Mouse (Mus musculus): ENCODE results near the gene Sppl3. TPM values are rescaled to one million over a fixed set of nuclear protein-coding genes. Genes with fewer than 3 reads are reported as not detected.

The Sppl3 gene
- total and polyA plus RNA-seq, 2 experiments = 8.7 to 24.0 TPM

- 4% methylated on average over 1 of the region's 1 CpGs for WGBS
- peak; percentile 99 for DNase-seq (ENCODE audit: extremely low read depth, low read depth, low spot score)
- Histone ChIP-seq H3K27ac (replicated peaks; ENCODE audit: insufficient read depth, low read depth, low read length) (peak overlapping the region; percentile 84), H3K79me2 (ENCODE audit: control insufficient read depth, insufficient read depth, low read length) (peaks cover 39% of the 10 kb centered on the region; the same call in 1 of the 2 replicates), H3K36me3 (ENCODE audit: control insufficient read depth, insufficient read depth, low read length) (no peaks in the 10 kb centered on the region), H3K4me3 (ENCODE audit: insufficient read depth, low read depth, low read length) (no peak overlapping the region), H3K4me1 (ENCODE audit: control insufficient read depth, insufficient read depth, low read length) (peaks cover 28% of the 10 kb centered on the region), H3K9ac (ENCODE audit: low read depth, low read length) (no peak overlapping the region), H3K27me3 (ENCODE audit: control insufficient read depth, insufficient read depth, low read length) (no peaks in the 10 kb centered on the region)
- TF ChIP-seq POLR2A (IDR thresholded peaks at IDR 0.05; ENCODE audit: extremely low read depth, insufficient read depth, low read length) (no peak), CTCF (IDR thresholded peaks at IDR 0.05; ENCODE audit: low read depth, low read length) (no peak)
Measured at GRCm38 (mm10) chr5:115014570-115014969, 3.6 kb downstream of the Sppl3 start.

GRCm38 (mm10) chr5:115015121-115015520 lies 4.2 kb downstream of the Sppl3 start:
- TF ChIP-seq CTCF (IDR thresholded peaks at IDR 0.05; ENCODE audit: low read depth, low read length) (no peak), POLR2A (IDR thresholded peaks at IDR 0.05; ENCODE audit: extremely low read depth, insufficient read depth, low read length) (no peak)
- WGBS = 9% methylated on average over 4 of the region's 4 CpGs
- Histone ChIP-seq H3K4me1 (ENCODE audit: control insufficient read depth, insufficient read depth, low read length) (peaks cover 32% of the 10 kb centered on the region), H3K79me2 (ENCODE audit: control insufficient read depth, insufficient read depth, low read length) (peaks cover 43% of the 10 kb centered on the region; the same call in 1 of the 2 replicates), H3K4me3 (ENCODE audit: insufficient read depth, low read depth, low read length) (no peak overlapping the region), H3K27me3 (ENCODE audit: control insufficient read depth, insufficient read depth, low read length) (no peaks in the 10 kb centered on the region), H3K27ac (replicated peaks; ENCODE audit: insufficient read depth, low read depth, low read length) (peak overlapping the region; percentile 63), H3K9ac (ENCODE audit: low read depth, low read length) (no peak overlapping the region), H3K36me3 (ENCODE audit: control insufficient read depth, insufficient read depth, low read length) (no peaks in the 10 kb centered on the region)
- peak; percentile 56 for DNase-seq (ENCODE audit: extremely low read depth, low read depth, low spot score)

GRCm38 (mm10) chr5:115018270-115018669 lies 7.3 kb downstream of the Sppl3 start:
- Histone ChIP-seq H3K79me2 (ENCODE audit: control insufficient read depth, insufficient read depth, low read length) (peaks cover 42% of the 10 kb centered on the region), H3K27me3 (ENCODE audit: control insufficient read depth, insufficient read depth, low read length) (no peaks in the 10 kb centered on the region), H3K9ac (ENCODE audit: low read depth, low read length) (no peak overlapping the region), H3K27ac (replicated peaks; ENCODE audit: insufficient read depth, low read depth, low read length) (no peak overlapping the region), H3K4me1 (ENCODE audit: control insufficient read depth, insufficient read depth, low read length) (peaks cover 27% of the 10 kb centered on the region), H3K36me3 (ENCODE audit: control insufficient read depth, insufficient read depth, low read length) (no peaks in the 10 kb centered on the region), H3K4me3 (ENCODE audit: insufficient read depth, low read depth, low read length) (no peak overlapping the region)
- WGBS = 20% methylated on average over 2 of the region's 2 CpGs
- DNase-seq (ENCODE audit: extremely low read depth, low read depth, low spot score) = no peak
- no peak for TF ChIP-seq POLR2A (IDR thresholded peaks at IDR 0.05; ENCODE audit: extremely low read depth, insufficient read depth, low read length)
- no peak for TF ChIP-seq CTCF (IDR thresholded peaks at IDR 0.05; ENCODE audit: low read depth, low read length)

GRCm38 (mm10) chr5:115018813-115019212 lies 7.9 kb downstream of the Sppl3 start:
- H3K4me1 ChIP-seq (ENCODE audit: control insufficient read depth, insufficient read depth, low read length) = peaks cover 23% of the 10 kb centered on the region
- H3K27me3 ChIP-seq (ENCODE audit: control insufficient read depth, insufficient read depth, low read length) = no peaks in the 10 kb centered on the region
- peaks cover 41% of the 10 kb centered on the region for H3K79me2 ChIP-seq (ENCODE audit: control insufficient read depth, insufficient read depth, low read length)
- 4% methylated on average over 4 of the region's 4 CpGs for WGBS
- H3K36me3 ChIP-seq (ENCODE audit: control insufficient read depth, insufficient read depth, low read length) = no peaks in the 10 kb centered on the region
- TF ChIP-seq POLR2A (IDR thresholded peaks at IDR 0.05; ENCODE audit: extremely low read depth, insufficient read depth, low read length) = no peak
- no peak for TF ChIP-seq CTCF (IDR thresholded peaks at IDR 0.05; ENCODE audit: low read depth, low read length)
- no peak overlapping the region for H3K4me3 ChIP-seq (ENCODE audit: insufficient read depth, low read depth, low read length)
- peak; percentile 33 for DNase-seq (ENCODE audit: extremely low read depth, low read depth, low spot score)
- H3K9ac ChIP-seq (ENCODE audit: low read depth, low read length) = 0 out of 2 replicates have a peak overlapping the region, but pooled peaks have one; percentile 12
- peak overlapping the region; percentile 22; the same call in 1 of the 2 replicates for H3K27ac ChIP-seq (replicated peaks; ENCODE audit: insufficient read depth, low read depth, low read length)

- Histone ChIP-seq H3K9ac (ENCODE audit: low read depth, low read length) (no peak overlapping the region), H3K36me3 (ENCODE audit: control insufficient read depth, insufficient read depth, low read length) (no peaks in the 10 kb centered on the region), H3K4me3 (ENCODE audit: insufficient read depth, low read depth, low read length) (no peak overlapping the region), H3K27me3 (ENCODE audit: control insufficient read depth, insufficient read depth, low read length) (no peaks in the 10 kb centered on the region), H3K4me1 (ENCODE audit: control insufficient read depth, insufficient read depth, low read length) (peaks cover 15% of the 10 kb centered on the region), H3K27ac (replicated peaks; ENCODE audit: insufficient read depth, low read depth, low read length) (no peak overlapping the region), H3K79me2 (ENCODE audit: control insufficient read depth, insufficient read depth, low read length) (peaks cover 46% of the 10 kb centered on the region)
- WGBS = 63% methylated on average over 7 of the region's 7 CpGs
- DNase-seq (ENCODE audit: extremely low read depth, low read depth, low spot score) = no peak
- TF ChIP-seq CTCF (IDR thresholded peaks at IDR 0.05; ENCODE audit: low read depth, low read length) (no peak), POLR2A (IDR thresholded peaks at IDR 0.05; ENCODE audit: extremely low read depth, insufficient read depth, low read length) (no peak)
Measured at GRCm38 (mm10) chr5:115022021-115022420, 11.1 kb downstream of the Sppl3 start.

- Histone ChIP-seq H3K4me3 (ENCODE audit: insufficient read depth, low read depth, low read length) (no peak overlapping the region), H3K9ac (ENCODE audit: low read depth, low read length) (no peak overlapping the region), H3K27ac (replicated peaks; ENCODE audit: insufficient read depth, low read depth, low read length) (no peak overlapping the region), H3K27me3 (ENCODE audit: control insufficient read depth, insufficient read depth, low read length) (no peaks in the 10 kb centered on the region), H3K4me1 (ENCODE audit: control insufficient read depth, insufficient read depth, low read length) (peaks cover 10% of the 10 kb centered on the region; the same call in 1 of the 2 replicates), H3K79me2 (ENCODE audit: control insufficient read depth, insufficient read depth, low read length) (peaks cover 57% of the 10 kb centered on the region), H3K36me3 (ENCODE audit: control insufficient read depth, insufficient read depth, low read length) (no peaks in the 10 kb centered on the region)
- WGBS = 72% methylated on average over 4 of the region's 4 CpGs
- TF ChIP-seq CTCF (IDR thresholded peaks at IDR 0.05; ENCODE audit: low read depth, low read length) = peak; percentile 18; the same call in 1 of the 2 replicates
- TF ChIP-seq POLR2A (IDR thresholded peaks at IDR 0.05; ENCODE audit: extremely low read depth, insufficient read depth, low read length) = no peak
- DNase-seq (ENCODE audit: extremely low read depth, low read depth, low spot score) = no peak
Measured at GRCm38 (mm10) chr5:115026170-115026569, 15.2 kb downstream of the Sppl3 start.
